Comparison of ENCODE assay signal across 10 mouse cellular contexts in genomic region chr5:31094100-31094798, GRCm38 (mm10). TPM values are rescaled to one million over a fixed set of nuclear protein-coding genes. Genes with fewer than 3 reads are reported as not detected.
DNase-seq lines count a peak whose midpoint lies in the region; ATAC-seq and TF ChIP-seq lines count a peak whose summit lies in the region.
"Had no signal": no experiment of that assay in that cellular context is flagged by ENCODE, and none has a peak within 500 bp of the region (broad histone marks: within the 10 kb centered on the region; RNA-seq: fewer than 3 reads in every experiment).

No protein-coding gene starts in this region.

- H3K4me2 ChIP-seq in heart, embryonic 12.5 days: peak overlapping the region; percentile 71
- H3K4me2 ChIP-seq in midbrain, embryonic 13.5 days (replicated peaks): peak overlapping the region; percentile 64

- in situ Hi-C loops in ES-E14 (cut with MboI; ENCODE audit: low sequenced_read_pairs in 2 of 2, unreplicated experiment in 2 of 2): no loop called here

- peaks cover 99% of the 10 kb centered on the region for H3K27me3 ChIP-seq in heart, embryonic 12.5 days (replicated peaks)
- H3K27me3 ChIP-seq in hindbrain, embryonic 10.5 days (ENCODE audit: insufficient read depth, poor library complexity, severe bottlenecking): peaks cover 96% of the 10 kb centered on the region
- H3K27me3 ChIP-seq in midbrain, embryonic 13.5 days: peaks cover 97% of the 10 kb centered on the region

- ATAC-seq in heart, embryonic 12.5 days (ENCODE audit: insufficient number of reproducible peaks, low FRiP score): no peak
- ATAC-seq in midbrain, embryonic 13.5 days: no peak
- no peak for ATAC-seq in megakaryocyte progenitor cell, adult 5-6 weeks (replicated peaks; ENCODE audit: poor library complexity)

- H3K4me1 ChIP-seq in heart, embryonic 12.5 days (replicated peaks): peaks cover 33% of the 10 kb centered on the region
- peaks cover 2 to 6% of the 10 kb centered on the region in 2 experiments; a peak in 2 of 4 replicates for H3K4me1 ChIP-seq in ES-E14 (ENCODE audit: control insufficient read depth in 2 of 2, insufficient read depth in 2 of 2, low read length in 2 of 2, poor library complexity in 1 of 2)
- H3K4me1 ChIP-seq in hindbrain, embryonic 10.5 days (replicated peaks): peaks cover 39% of the 10 kb centered on the region
- H3K4me1 ChIP-seq in midbrain, embryonic 13.5 days (replicated peaks): peaks cover 42% of the 10 kb centered on the region

- no peak for DNase-seq in heart, postnatal 36 days
- DNase-seq in ES-E14 (ENCODE audit: low read depth, low spot score): no peak
- peak; percentile 31 for DNase-seq in hindbrain, embryonic 10.5 days (ENCODE audit: low spot score)
- DNase-seq in adrenal gland, postnatal 10 days: no peak
- DNase-seq in ovary, adult 18-20 months (ENCODE audit: low spot score): no peak

- peak overlapping the region; percentile 45 for H3K4me3 ChIP-seq in heart, embryonic 12.5 days
- peak overlapping the region; percentile 71 to 92; a peak in 3 of 4 replicates for H3K4me3 ChIP-seq in ES-E14 (ENCODE audit: insufficient read depth in 1 of 2, low read depth in 1 of 2, low read length in 2 of 2, poor library complexity in 1 of 2, severe bottlenecking in 1 of 2)
- H3K4me3 ChIP-seq in hindbrain, embryonic 10.5 days: peak overlapping the region; percentile 47
- peak overlapping the region; percentile 25 for H3K4me3 ChIP-seq in midbrain, embryonic 13.5 days (replicated peaks)

- intact Hi-C loops in heart, postnatal 36 days (cut with DNase I): no loop called here

- H3K27ac ChIP-seq in heart, embryonic 12.5 days (ENCODE audit: poor library complexity, severe bottlenecking): no peak overlapping the region
- no peak overlapping the region for H3K27ac ChIP-seq in ES-E14 (ENCODE audit: insufficient read depth, low read depth, low read length, poor library complexity, severe bottlenecking)
- no peak overlapping the region for H3K27ac ChIP-seq in hindbrain, embryonic 10.5 days
- H3K27ac ChIP-seq in midbrain, embryonic 13.5 days: no peak overlapping the region

- H3K36me3 ChIP-seq in heart, embryonic 12.5 days: no peaks in the 10 kb centered on the region
- H3K36me3 ChIP-seq in ES-E14 (ENCODE audit: control insufficient read depth, insufficient read depth, low read length, poor library complexity, severe bottlenecking): no peaks in the 10 kb centered on the region
- H3K36me3 ChIP-seq in hindbrain, embryonic 10.5 days: no peaks in the 10 kb centered on the region
- H3K36me3 ChIP-seq in midbrain, embryonic 13.5 days: no peaks in the 10 kb centered on the region

- H3K9me3 ChIP-seq in heart, embryonic 12.5 days (replicated peaks): no peaks in the 10 kb centered on the region
- no peaks in the 10 kb centered on the region for H3K9me3 ChIP-seq in ES-E14 (ENCODE audit: control insufficient read depth, insufficient read depth, low read depth, low read length)
- no peaks in the 10 kb centered on the region for H3K9me3 ChIP-seq in hindbrain, embryonic 10.5 days
- no peaks in the 10 kb centered on the region for H3K9me3 ChIP-seq in midbrain, embryonic 13.5 days

- WGBS in heart, embryonic 12.5 days: 4% methylated on average over 29 of the region's 29 CpGs
- 2% methylated on average over 29 of the region's 29 CpGs for WGBS in hindbrain, embryonic 10.5 days
- 2% methylated on average over 29 of the region's 29 CpGs for WGBS in midbrain, embryonic 13.5 days

- no peak overlapping the region; the same call in 1 of the 2 replicates for H3K9ac ChIP-seq in heart, embryonic 12.5 days
- peak overlapping the region; percentile 36; the same call in 1 of the 2 replicates for H3K9ac ChIP-seq in ES-E14 (ENCODE audit: insufficient read depth, low read depth, low read length, poor library complexity, severe bottlenecking)
- no peak overlapping the region for H3K9ac ChIP-seq in midbrain, embryonic 13.5 days (replicated peaks)

TF ChIP-seq in ES-E14, 5 proteins besides CTCF, POLR2A, EP300 and RAD21:
- TF ChIP-seq ZC3H11A (IDR thresholded peaks at IDR 0.05; ENCODE audit: borderline replicate concordance, low read depth, low read length): no peak
- no peak for TF ChIP-seq HCFC1 (IDR thresholded peaks at IDR 0.05; ENCODE audit: borderline replicate concordance, insufficient read depth, low read length)
TF ChIP-seq in ES-E14: peak in this region for 0.

RNA-seq across cellular contexts. Expression of gene Dnajc5g, which starts 11.8 kb away (rescaled TPM):
- not detected in 2 replicates for polyA plus RNA-seq in heart, embryonic 12.5 days (2016; fragmentation: Nextera tagmentation; extraction: Ambion mirVana)
- total RNA-seq in heart, postnatal 36 days (2021): not detected
- total RNA-seq in ES-E14 (2012; rRNA removed): 0.37 and 0.67 TPM in 2 replicates
- polyA plus RNA-seq in hindbrain, embryonic 10.5 days (2016; fragmentation: Nextera tagmentation; extraction: Ambion mirVana): not detected in 2 replicates
- polyA plus RNA-seq in midbrain, embryonic 13.5 days (2015; fragmentation: Nextera tagmentation; extraction: Ambion mirVana): not detected in 2 replicates
- total RNA-seq in megakaryocyte progenitor cell, adult 5-6 weeks (2015): not detected in 2 replicates
- total RNA-seq in megakaryocyte progenitor cell, adult 5-6 weeks (2017): not detected in 2 replicates
- not detected for total RNA-seq in adrenal gland, postnatal 10 days (2021)
- total RNA-seq: hematopoietic stem cell, adult 5-6 weeks; MEL had no signal

RNA-seq across cellular contexts. Expression of gene Slc30a3, which starts 13.8 kb away (rescaled TPM):
- 0.39 and 0.47 TPM in 2 replicates for polyA plus RNA-seq in heart, embryonic 12.5 days (2016; fragmentation: Nextera tagmentation; extraction: Ambion mirVana)
- not detected for total RNA-seq in heart, postnatal 36 days (2021)
- 1.5 and 2.5 TPM in 2 replicates for total RNA-seq in ES-E14 (2012; rRNA removed)
- 2.1 and 9.3 TPM in 2 replicates for polyA plus RNA-seq in hindbrain, embryonic 10.5 days (2016; fragmentation: Nextera tagmentation; extraction: Ambion mirVana)
- 15.9 and 16.8 TPM in 2 replicates for polyA plus RNA-seq in midbrain, embryonic 13.5 days (2015; fragmentation: Nextera tagmentation; extraction: Ambion mirVana)
- total RNA-seq in megakaryocyte progenitor cell, adult 5-6 weeks (2015): not detected in 2 replicates
- not detected in 2 replicates for total RNA-seq in megakaryocyte progenitor cell, adult 5-6 weeks (2017)
- total RNA-seq in adrenal gland, postnatal 10 days (2021): under 1 TPM; 0.60 to 0.76 TPM
- total RNA-seq: hematopoietic stem cell, adult 5-6 weeks; MEL had no signal

RNA-seq across cellular contexts. Expression of gene Trim54, which starts 22.3 kb away (rescaled TPM):
- polyA plus RNA-seq in heart, embryonic 12.5 days (2016; fragmentation: Nextera tagmentation; extraction: Ambion mirVana): 12.8 and 12.9 TPM in 2 replicates
- total RNA-seq in heart, postnatal 36 days (2021): 100 to 1,000 TPM; 249 to 297 TPM
- 1.3 and 2.3 TPM in 2 replicates for total RNA-seq in ES-E14 (2012; rRNA removed)
- not detected in 2 replicates for polyA plus RNA-seq in hindbrain, embryonic 10.5 days (2016; fragmentation: Nextera tagmentation; extraction: Ambion mirVana)
- polyA plus RNA-seq in midbrain, embryonic 13.5 days (2015; fragmentation: Nextera tagmentation; extraction: Ambion mirVana): not detected in 2 replicates
- total RNA-seq in megakaryocyte progenitor cell, adult 5-6 weeks (2015): not detected in 2 replicates
- not detected in 2 replicates for total RNA-seq in megakaryocyte progenitor cell, adult 5-6 weeks (2017)
- total RNA-seq in adrenal gland, postnatal 10 days (2021): 10 to 100 TPM in 1 of 2 experiments, 1 to 10 TPM in 1; 3.3 to 16.1 TPM
- total RNA-seq: hematopoietic stem cell, adult 5-6 weeks; MEL had no signal

RNA-seq across cellular contexts. Expression of gene Cad, which starts 39.7 kb away (rescaled TPM):
- polyA plus RNA-seq in heart, embryonic 12.5 days (2016; fragmentation: Nextera tagmentation; extraction: Ambion mirVana): 38.4 and 39.2 TPM in 2 replicates
- total RNA-seq in heart, postnatal 36 days (2021): 10 to 100 TPM; 14.5 to 15.6 TPM
- 154 and 258 TPM in 2 replicates for total RNA-seq in ES-E14 (2012; rRNA removed)
- 43.5 and 55.9 TPM in 2 replicates for polyA plus RNA-seq in hindbrain, embryonic 10.5 days (2016; fragmentation: Nextera tagmentation; extraction: Ambion mirVana)
- 16.1 and 19.1 TPM in 2 replicates for polyA plus RNA-seq in midbrain, embryonic 13.5 days (2015; fragmentation: Nextera tagmentation; extraction: Ambion mirVana)
- 43.4 and 51.2 TPM in 2 replicates for total RNA-seq in megakaryocyte progenitor cell, adult 5-6 weeks (2015)
- 28.6 and 28.9 TPM in 2 replicates for total RNA-seq in megakaryocyte progenitor cell, adult 5-6 weeks (2017)
- total RNA-seq in adrenal gland, postnatal 10 days (2021): 10 to 100 TPM; 29.3 to 41.2 TPM

RNA-seq across cellular contexts. Expression of gene Ucn, which starts 44.4 kb away (rescaled TPM):
- polyA plus RNA-seq in heart, embryonic 12.5 days (2016; fragmentation: Nextera tagmentation; extraction: Ambion mirVana): 0.38 TPM in 1 of 2 replicates, not detected in the other
- not detected for total RNA-seq in heart, postnatal 36 days (2021)
- total RNA-seq in ES-E14 (2012; rRNA removed): not detected in 2 replicates
- polyA plus RNA-seq in hindbrain, embryonic 10.5 days (2016; fragmentation: Nextera tagmentation; extraction: Ambion mirVana): not detected in 2 replicates
- not detected in 2 replicates for polyA plus RNA-seq in midbrain, embryonic 13.5 days (2015; fragmentation: Nextera tagmentation; extraction: Ambion mirVana)
- not detected in 2 replicates for total RNA-seq in megakaryocyte progenitor cell, adult 5-6 weeks (2015)
- total RNA-seq in megakaryocyte progenitor cell, adult 5-6 weeks (2017): not detected in 2 replicates
- not detected for total RNA-seq in adrenal gland, postnatal 10 days (2021)
- total RNA-seq: hematopoietic stem cell, adult 5-6 weeks; MEL had no signal

Comparison
In these comparisons a context has a peak if more than half of its experiments do, and no peak if none do; other contexts are left out.
1. H3K4me3 ChIP-seq: peak in every context shown above with its lines; median percentile 82 in ES-E14; 47 in hindbrain, embryonic 10.5 days; 45 in heart, embryonic 12.5 days; 25 in midbrain, embryonic 13.5 days.
2. RNA of gene Trim54, which starts 22.3 kb away (total RNA-seq): 249 to 297 TPM in heart, postnatal 36 days; 3.3 to 16.1 TPM in adrenal gland, postnatal 10 days, 1.3 to 2.3 TPM in ES-E14 and not detected in megakaryocyte progenitor cell, adult 5-6 weeks; every median in the first group is over 10 times any median in the second.